Mouse (Mus musculus) intestine, embryonic 15.5 days (tissue): ENCODE measurements at regions not wholly inside any gene's neighbourhood (a gene's known extent, or its start where the extent isn't known, plus 50 kb on each side); places are given as distances from the start of the nearest gene placed in this dataset.

ENCODE experiments used
- ATAC-seq: fragments of 200-750 bp; cut with Nextera tagmentation; 2 replicates; pipeline ENCODE4 v1.8.0; 2017; ENCODE audit warnings: moderate TSS enrichment, moderate library complexity
- H3K27ac ChIP-seq: fragments of 300-500 bp; sonication (generic); 2 replicates; pipeline ENCODE4 v1.5.1; 2015; ENCODE audit warnings: mild to moderate bottlenecking, inconsistent platforms
- H3K27me3 ChIP-seq: fragments of 300-500 bp; sonication (generic); replicated peaks from 2 replicates; pipeline ENCODE4 v1.6.1; 2015; ENCODE audit warnings: inconsistent platforms
- H3K36me3 ChIP-seq: fragments of 300-500 bp; sonication (generic); 2 replicates; pipeline ENCODE4 v1.6.1; 2015; ENCODE audit warnings: inconsistent platforms
- H3K4me1 ChIP-seq: fragments of 300-500 bp; sonication (generic); replicated peaks from 2 replicates; pipeline ENCODE4 v1.6.1; 2015; ENCODE audit warnings: inconsistent platforms
- H3K4me2 ChIP-seq: fragments of 300-500 bp; sonication (generic); replicated peaks from 2 replicates; pipeline ENCODE4 v1.6.1; 2015; ENCODE audit warnings: mild to moderate bottlenecking, inconsistent platforms
- H3K4me3 ChIP-seq: fragments of 300-500 bp; sonication (generic); replicated peaks from 2 replicates; pipeline ENCODE4 v1.5.1; 2015; ENCODE audit warnings: inconsistent platforms
- H3K9ac ChIP-seq: fragments of 300-500 bp; sonication (generic); 2 replicates; pipeline ENCODE4 v1.6.1; 2015; ENCODE audit warnings: inconsistent platforms
- H3K9me3 ChIP-seq: fragments of 300-500 bp; sonication (generic); 2 replicates; pipeline ENCODE4 v1.6.1; 2016; ENCODE audit warnings: inconsistent platforms
- WGBS: fragments of 180-500 bp; shearing (Covaris S2); methylation state at CpG from one replicate; pipeline ENCODE4 v1.1.7; 2015; 5-methylcytosine and 5-hydroxymethylcytosine counted together

DNA sequence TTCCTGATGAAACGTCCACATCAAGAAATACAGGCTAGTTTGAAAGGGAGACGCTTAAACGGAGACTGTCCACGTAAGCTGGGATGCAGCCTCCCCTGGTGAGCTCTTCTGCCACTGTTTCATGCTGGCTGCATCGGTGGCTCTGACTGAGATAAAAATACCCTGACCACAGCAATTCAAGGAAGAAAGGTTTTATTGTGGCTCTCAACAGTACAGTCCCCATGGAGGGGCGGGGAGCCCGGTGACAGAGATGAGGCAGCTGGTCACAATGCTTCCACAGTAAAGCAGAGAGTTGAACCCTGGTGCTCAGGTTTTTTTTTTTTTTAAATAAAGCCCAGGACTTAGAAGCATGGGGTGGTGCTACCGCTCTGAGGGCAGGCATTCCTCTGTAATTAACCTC is 622.7 kb upstream of the Fam19a5 start:
- no peaks in the 10 kb centered on the region for H3K4me1 ChIP-seq
- H3K4me2 ChIP-seq: no peak overlapping the region
- H3K4me3 ChIP-seq: no peak overlapping the region
- no peak for ATAC-seq
- no peaks in the 10 kb centered on the region for H3K27me3 ChIP-seq
- H3K9ac ChIP-seq: no peak overlapping the region
- no peak overlapping the region for H3K27ac ChIP-seq
- no peaks in the 10 kb centered on the region for H3K9me3 ChIP-seq
- no peaks in the 10 kb centered on the region for H3K36me3 ChIP-seq
- WGBS: 35% methylated on average over 8 of the region's 8 CpGs

DNA sequence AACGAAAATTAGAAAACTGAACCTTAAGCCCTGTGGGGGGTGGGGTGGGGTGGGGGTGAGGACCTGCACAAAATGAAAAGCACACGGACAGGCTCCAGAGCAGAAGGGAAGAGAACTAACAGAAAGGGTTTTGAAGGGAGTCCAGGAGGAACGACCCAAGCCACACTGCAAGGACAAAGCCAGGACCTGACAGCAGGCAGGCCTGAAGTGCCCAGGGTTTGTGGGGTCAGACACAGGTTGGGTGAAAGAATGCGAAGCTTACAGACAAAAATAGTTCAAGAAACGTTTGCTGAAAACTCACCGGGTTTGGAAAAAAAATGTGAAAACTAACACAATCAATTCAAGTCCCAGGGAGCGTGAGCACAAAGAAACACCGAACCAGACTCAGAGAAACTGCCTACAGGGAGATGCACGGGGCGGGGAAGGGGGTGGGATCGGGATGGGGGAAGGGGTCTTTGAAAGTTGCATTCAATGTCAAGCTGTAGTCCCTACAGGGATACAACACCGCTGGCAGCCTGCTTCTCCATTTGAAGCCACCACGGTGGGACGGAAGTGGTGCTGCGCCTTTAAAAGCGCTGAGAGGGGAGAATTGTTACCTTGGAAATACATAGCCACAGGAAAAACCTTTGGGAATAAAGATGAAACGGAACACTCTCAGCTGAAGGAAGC is 618.9 kb upstream of the Fam19a5 start:
- Histone ChIP-seq H3K9ac (no peak overlapping the region), H3K27ac (no peak overlapping the region), H3K27me3 (no peaks in the 10 kb centered on the region), H3K4me3 (no peak overlapping the region), H3K9me3 (no peaks in the 10 kb centered on the region), H3K4me2 (no peak overlapping the region), H3K36me3 (no peaks in the 10 kb centered on the region), H3K4me1 (no peaks in the 10 kb centered on the region)
- no peak for ATAC-seq
- 21% methylated on average over 17 of the region's 17 CpGs for WGBS

DNA sequence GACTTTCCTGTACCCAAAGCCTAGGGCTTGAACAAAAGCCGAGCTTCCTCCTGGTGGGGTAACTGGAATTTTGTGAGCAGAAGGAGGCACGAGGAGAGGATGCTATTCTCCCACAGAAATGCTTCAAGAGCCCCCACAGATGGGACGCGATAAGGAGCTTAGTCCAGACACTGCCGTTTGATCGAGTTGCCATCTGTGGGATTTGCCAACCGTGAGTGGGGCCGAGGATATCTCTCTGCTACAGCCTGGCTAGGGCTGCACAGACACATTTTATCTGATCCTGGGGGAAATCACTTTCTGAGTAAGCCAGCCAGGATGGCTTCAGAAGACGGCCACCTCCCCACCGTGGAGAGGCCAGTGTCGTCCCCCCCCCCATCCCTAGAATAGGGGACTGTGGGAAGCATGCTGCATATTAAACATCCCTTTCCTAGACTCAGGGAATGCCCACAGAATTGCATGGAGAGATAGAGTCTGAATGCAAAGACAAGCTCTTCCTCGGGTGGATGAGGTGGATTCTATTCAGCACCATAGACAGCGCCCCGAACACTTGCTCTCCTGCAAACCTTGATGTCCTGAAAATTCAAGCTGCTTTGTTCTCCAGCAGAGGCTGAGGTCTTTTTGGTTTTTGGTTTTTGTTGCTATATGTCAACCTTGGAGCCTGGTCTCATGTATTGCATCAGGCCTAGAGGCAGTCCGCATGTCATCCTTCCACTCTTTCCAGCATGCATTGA is 611.6 kb upstream of the Fam19a5 start:
- no peak overlapping the region for H3K4me3 ChIP-seq
- 56% methylated on average over 15 of the region's 15 CpGs for WGBS
- ATAC-seq: no peak

DNA sequence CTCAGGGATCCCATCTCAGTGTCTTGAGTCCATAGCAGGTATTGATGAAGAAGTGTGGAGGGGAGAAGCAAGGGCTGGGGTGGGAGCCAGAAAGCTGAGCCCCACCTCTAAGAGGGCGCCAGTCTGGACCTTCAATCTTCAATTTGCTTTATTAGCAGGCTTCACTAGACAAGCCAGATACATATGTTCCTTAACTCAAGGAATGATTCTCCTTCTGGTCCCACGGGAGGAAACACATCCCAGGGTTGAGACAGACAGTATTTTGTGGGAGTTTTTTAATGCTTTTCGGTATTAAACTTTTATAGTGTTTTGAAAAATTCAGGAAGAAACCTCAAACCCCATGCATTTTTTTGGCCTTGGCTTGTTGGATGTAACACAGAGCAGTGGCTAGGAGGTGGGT is 606.7 kb upstream of the Fam19a5 start:
- 83% methylated on average over 3 of the region's 3 CpGs for WGBS
- ATAC-seq: no peak
- Histone ChIP-seq H3K9me3 (no peaks in the 10 kb centered on the region), H3K4me3 (no peak overlapping the region), H3K27me3 (no peaks in the 10 kb centered on the region), H3K36me3 (no peaks in the 10 kb centered on the region), H3K4me2 (no peak overlapping the region), H3K4me1 (no peaks in the 10 kb centered on the region), H3K9ac (no peak overlapping the region), H3K27ac (no peak overlapping the region)

More for the DNA sequence above, 611.6 kb upstream of the Fam19a5 start:
- Histone ChIP-seq H3K9ac (no peak overlapping the region), H3K36me3 (no peaks in the 10 kb centered on the region), H3K4me2 (no peak overlapping the region), H3K9me3 (no peaks in the 10 kb centered on the region), H3K4me1 (no peaks in the 10 kb centered on the region), H3K27ac (no peak overlapping the region), H3K27me3 (no peaks in the 10 kb centered on the region)

DNA sequence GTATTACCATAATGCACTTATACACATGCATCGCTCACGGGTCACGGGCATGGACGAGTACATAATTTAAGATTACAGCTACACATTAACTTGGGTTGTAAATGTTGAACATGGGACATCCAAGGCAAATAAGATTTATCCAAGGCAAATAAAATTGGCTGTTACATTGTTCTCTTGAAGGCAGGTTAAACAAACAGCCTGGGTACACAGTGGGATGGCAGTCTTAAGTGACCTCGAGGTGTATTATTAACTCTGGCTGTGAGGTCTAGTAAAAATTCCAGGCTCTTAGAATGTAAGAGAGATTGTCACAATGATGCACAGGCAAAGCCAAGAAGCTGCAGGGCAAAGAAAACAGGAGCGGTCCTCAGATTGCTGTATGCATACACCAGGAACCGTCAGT is 599.6 kb upstream of the Fam19a5 start:
- Histone ChIP-seq H3K27ac (no peak overlapping the region), H3K4me3 (no peak overlapping the region), H3K9ac (no peak overlapping the region), H3K4me2 (no peak overlapping the region), H3K4me1 (no peaks in the 10 kb centered on the region), H3K27me3 (no peaks in the 10 kb centered on the region), H3K36me3 (no peaks in the 10 kb centered on the region), H3K9me3 (no peaks in the 10 kb centered on the region)
- ATAC-seq: peak; percentile 69
- 49% methylated on average over 7 of the region's 7 CpGs for WGBS

DNA sequence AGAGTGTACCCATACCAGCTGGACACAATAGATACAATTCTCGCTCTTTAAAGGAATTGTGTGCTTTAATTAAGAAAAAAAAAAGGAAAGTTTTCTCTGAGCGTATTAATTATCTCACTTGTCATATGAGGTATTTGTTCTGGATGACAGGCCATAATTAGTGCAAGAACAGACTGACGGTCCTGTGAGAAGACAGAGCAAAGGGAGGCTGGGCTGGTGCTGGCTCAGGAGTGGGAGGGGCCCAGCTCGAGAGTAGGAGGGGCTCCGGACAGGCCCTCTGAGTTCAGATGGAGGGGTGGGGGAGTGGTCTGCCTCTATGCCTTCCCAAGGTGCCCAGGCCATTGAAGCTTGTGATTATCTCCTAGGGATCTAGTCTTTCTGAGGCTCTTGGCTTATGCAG is 591.5 kb upstream of the Fam19a5 start:
- no peak overlapping the region for H3K27ac ChIP-seq
- H3K4me1 ChIP-seq: no peaks in the 10 kb centered on the region
- 56% methylated on average over 5 of the region's 5 CpGs for WGBS
- H3K9ac ChIP-seq: no peak overlapping the region
- H3K9me3 ChIP-seq: no peaks in the 10 kb centered on the region
- H3K36me3 ChIP-seq: no peaks in the 10 kb centered on the region
- no peak for ATAC-seq
- no peaks in the 10 kb centered on the region for H3K27me3 ChIP-seq
- no peak overlapping the region for H3K4me3 ChIP-seq
- H3K4me2 ChIP-seq: no peak overlapping the region

DNA sequence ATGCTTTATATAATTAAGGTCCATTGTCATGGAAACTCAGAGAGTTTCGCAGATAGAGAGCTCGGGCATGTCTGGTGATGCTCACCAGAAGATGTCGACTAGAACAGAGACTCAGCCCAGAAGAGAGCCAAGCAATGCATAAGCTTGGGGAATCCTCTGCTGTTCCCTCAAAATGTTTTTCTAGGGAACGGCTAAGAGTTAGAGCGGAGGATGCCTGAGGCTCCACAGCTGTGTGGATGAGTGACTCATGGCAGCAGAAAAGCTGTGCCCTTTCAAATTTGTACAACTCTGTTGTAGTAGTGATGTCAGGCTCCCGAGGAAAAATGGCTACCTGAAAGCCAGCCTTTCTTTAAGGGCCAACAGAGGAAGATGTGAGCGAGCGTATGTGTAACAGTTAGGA is 586.2 kb upstream of the Fam19a5 start:
- ATAC-seq: no peak
- 71% methylated on average over 8 of the region's 8 CpGs for WGBS

DNA sequence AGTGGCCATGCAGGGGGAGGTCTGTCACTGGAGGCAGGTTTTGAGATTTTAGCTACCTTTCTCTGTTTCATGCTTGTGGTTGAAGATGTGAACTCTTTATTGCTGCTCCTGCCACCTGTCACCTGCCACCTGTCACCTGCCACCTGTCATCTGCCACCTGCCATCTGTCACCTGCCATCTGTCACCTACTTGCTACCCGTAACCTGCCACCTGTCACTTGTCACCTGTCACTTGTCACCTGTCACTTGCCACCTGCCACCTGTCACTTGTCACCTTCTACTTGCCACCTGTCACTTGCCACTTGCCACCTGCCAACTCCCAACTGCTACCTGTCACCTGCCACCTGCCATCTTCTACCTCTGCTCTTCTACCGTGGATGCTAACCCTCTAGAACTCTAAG is 581.2 kb upstream of the Fam19a5 start:
- H3K9ac ChIP-seq: no peak overlapping the region
- H3K4me1 ChIP-seq: no peaks in the 10 kb centered on the region
- WGBS: 84% methylated on average over 2 of the region's 2 CpGs
- no peak for ATAC-seq
- H3K27ac ChIP-seq: no peak overlapping the region
- H3K4me3 ChIP-seq: no peak overlapping the region
- H3K36me3 ChIP-seq: no peaks in the 10 kb centered on the region
- no peaks in the 10 kb centered on the region for H3K9me3 ChIP-seq
- H3K27me3 ChIP-seq: no peaks in the 10 kb centered on the region
- no peak overlapping the region for H3K4me2 ChIP-seq

More for the DNA sequence above, 586.2 kb upstream of the Fam19a5 start:
- Histone ChIP-seq H3K9me3 (no peaks in the 10 kb centered on the region), H3K9ac (no peak overlapping the region), H3K4me1 (no peaks in the 10 kb centered on the region), H3K27ac (no peak overlapping the region), H3K4me2 (no peak overlapping the region), H3K27me3 (no peaks in the 10 kb centered on the region), H3K36me3 (no peaks in the 10 kb centered on the region), H3K4me3 (no peak overlapping the region)

DNA sequence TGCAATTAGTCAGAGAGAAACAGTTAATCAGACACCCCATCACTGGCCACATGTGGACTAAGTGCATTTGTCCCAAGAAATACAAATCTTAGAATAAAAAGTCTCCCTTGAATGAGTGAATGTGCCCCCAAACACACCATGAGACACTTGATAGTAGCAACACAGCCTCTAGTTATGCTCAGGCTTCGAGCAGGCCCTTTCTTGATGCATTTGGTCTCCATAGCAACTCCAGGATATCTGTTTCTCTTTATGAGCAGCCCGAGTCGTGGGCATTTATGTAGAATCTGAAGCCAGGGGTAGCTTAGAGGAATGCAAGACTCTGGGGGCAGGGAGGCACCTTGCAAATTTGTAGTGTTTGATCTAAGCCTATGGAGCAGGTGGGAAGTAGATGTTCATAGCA is 580.6 kb upstream of the Fam19a5 start:
- no peaks in the 10 kb centered on the region for H3K27me3 ChIP-seq
- H3K9ac ChIP-seq: no peak overlapping the region
- H3K9me3 ChIP-seq: no peaks in the 10 kb centered on the region
- H3K36me3 ChIP-seq: no peaks in the 10 kb centered on the region
- no peak overlapping the region for H3K27ac ChIP-seq
- 38% methylated on average over 3 of the region's 3 CpGs for WGBS
- no peaks in the 10 kb centered on the region for H3K4me1 ChIP-seq
- no peak for ATAC-seq
- H3K4me2 ChIP-seq: no peak overlapping the region
- no peak overlapping the region for H3K4me3 ChIP-seq

DNA sequence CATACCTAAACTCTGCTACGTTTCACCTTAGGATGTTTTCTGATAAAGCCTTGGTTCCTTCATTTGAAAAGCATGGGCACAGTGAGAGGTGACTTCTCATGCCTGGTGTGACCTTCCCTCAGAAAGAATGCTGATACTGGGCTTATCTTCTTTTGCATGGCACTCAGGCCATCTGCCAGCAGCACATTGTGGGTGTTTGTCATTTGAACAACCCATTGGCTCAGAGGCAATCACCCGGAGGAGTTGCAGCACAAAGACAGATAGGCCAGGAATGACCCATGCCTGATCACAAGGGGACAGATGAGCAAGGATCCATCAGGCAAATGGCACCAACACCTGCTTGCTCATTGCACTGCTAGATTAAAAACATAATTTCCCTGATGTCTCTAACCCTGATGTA is 572.7 kb upstream of the Fam19a5 start:
- H3K27me3 ChIP-seq: no peaks in the 10 kb centered on the region
- H3K27ac ChIP-seq: no peak overlapping the region
- H3K36me3 ChIP-seq: no peaks in the 10 kb centered on the region
- no peaks in the 10 kb centered on the region for H3K4me1 ChIP-seq
- no peaks in the 10 kb centered on the region for H3K9me3 ChIP-seq
- ATAC-seq: no peak
- 81% methylated on average over 2 of the region's 2 CpGs for WGBS
- H3K4me2 ChIP-seq: no peak overlapping the region
- H3K4me3 ChIP-seq: no peak overlapping the region
- no peak overlapping the region for H3K9ac ChIP-seq

DNA sequence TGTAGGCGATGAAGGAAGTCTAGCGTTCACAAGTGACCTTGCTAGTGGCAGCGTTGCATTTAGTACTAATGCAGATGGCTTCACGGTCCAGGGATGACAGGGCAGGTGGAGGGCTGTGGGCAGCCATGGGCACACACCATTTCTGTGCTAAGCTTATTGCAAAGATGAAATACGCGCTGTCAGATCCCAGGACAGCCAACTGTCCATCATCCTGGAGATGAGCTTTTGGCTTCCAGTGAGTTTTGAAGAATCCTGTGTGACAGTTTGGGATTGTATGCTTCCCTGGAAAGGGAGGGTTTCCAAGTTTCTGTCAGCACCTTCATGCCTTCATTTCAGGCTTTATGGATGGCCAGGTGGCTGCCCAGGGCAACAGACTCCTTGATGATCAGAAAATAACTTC is 547.9 kb upstream of the Fam19a5 start:
- 91% methylated on average over 6 of the region's 6 CpGs for WGBS
- H3K27me3 ChIP-seq: no peaks in the 10 kb centered on the region
- H3K4me2 ChIP-seq: no peak overlapping the region
- H3K9ac ChIP-seq: no peak overlapping the region
- H3K36me3 ChIP-seq: no peaks in the 10 kb centered on the region
- no peak overlapping the region for H3K4me3 ChIP-seq
- no peaks in the 10 kb centered on the region for H3K4me1 ChIP-seq
- no peak for ATAC-seq
- no peak overlapping the region for H3K27ac ChIP-seq
- H3K9me3 ChIP-seq: no peaks in the 10 kb centered on the region

DNA sequence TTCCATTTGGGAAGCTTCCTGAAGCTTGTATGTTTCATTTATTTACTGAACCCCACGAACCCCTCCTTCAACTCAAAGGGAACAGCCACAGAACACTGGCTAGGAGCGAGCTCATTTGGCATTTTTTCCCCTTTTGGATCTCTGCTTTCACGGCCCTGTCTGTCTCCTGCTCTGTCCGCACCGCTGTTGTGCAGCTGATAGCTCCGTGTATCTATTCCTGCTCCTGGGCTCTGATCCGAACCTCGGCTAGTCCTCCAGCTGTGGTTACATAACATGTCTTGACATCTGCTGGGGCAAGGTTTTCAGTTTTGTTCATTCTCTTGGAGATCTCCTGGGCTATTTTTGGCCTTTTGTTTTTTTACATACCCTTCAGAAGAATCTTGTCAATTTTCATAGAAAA is 525.1 kb upstream of the Fam19a5 start:
- H3K27me3 ChIP-seq: no peaks in the 10 kb centered on the region
- H3K4me1 ChIP-seq: no peaks in the 10 kb centered on the region
- no peaks in the 10 kb centered on the region for H3K9me3 ChIP-seq
- no peak overlapping the region for H3K4me2 ChIP-seq
- ATAC-seq: no peak
- no peaks in the 10 kb centered on the region for H3K36me3 ChIP-seq
- no peak overlapping the region for H3K27ac ChIP-seq
- H3K4me3 ChIP-seq: no peak overlapping the region
- 28% methylated on average over 8 of the region's 8 CpGs for WGBS
- no peak overlapping the region for H3K9ac ChIP-seq

DNA sequence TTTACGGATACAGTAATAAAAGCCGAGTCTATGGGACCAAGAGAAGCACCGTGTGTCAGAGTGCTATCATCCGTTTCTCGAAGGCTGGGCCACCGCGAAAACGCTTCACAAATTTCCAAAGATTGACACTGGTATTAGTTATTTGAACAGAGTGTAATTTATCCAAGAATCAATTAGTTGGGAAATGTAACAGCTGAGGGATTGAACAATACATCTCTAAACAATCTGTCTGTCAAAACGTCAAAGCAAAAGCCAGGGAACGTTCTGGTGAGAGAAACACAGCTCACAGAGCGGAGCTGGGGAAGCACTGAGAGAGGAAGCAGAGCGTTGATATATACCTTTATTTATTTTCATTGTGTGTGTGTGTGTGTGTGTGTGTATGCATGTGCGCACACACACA is 498.1 kb upstream of the Fam19a5 start:
- WGBS: 73% methylated on average over 13 of the region's 13 CpGs
- no peaks in the 10 kb centered on the region for H3K9me3 ChIP-seq
- H3K27ac ChIP-seq: no peak overlapping the region
- H3K4me2 ChIP-seq: no peak overlapping the region
- ATAC-seq: no peak
- no peak overlapping the region for H3K9ac ChIP-seq
- H3K4me3 ChIP-seq: no peak overlapping the region
- H3K4me1 ChIP-seq: no peaks in the 10 kb centered on the region
- no peaks in the 10 kb centered on the region for H3K36me3 ChIP-seq
- no peaks in the 10 kb centered on the region for H3K27me3 ChIP-seq
